Mouse (Mus musculus) liver, embryonic 14.5 days (tissue): Measurements from ENCODE around the gene Pih1d3. TPM values are rescaled to one million over a fixed set of nuclear protein-coding genes. Genes with fewer than 3 reads are reported as not detected.

ENCODE experiments used
- ATAC-seq: fragments of 200-750 bp; cut with Nextera tagmentation; 2 replicates; pipeline ENCODE4 v1.8.0; 2017; ENCODE audit warnings: moderate number of reproducible peaks, mild to moderate bottlenecking, moderate library complexity; ENCODE audit not compliant: insufficient read depth
- DNase-seq, 3 experiments: peaks; one replicate each; pipeline ENCODE4 v3.0.0-alpha.2; 2012 to 2013; ENCODE audit warnings: low read depth in 3 of 3, low spot score in 3 of 3
- H3K27ac ChIP-seq: fragments of 300-500 bp; sonication (generic); 2 replicates; pipeline ENCODE4 v1.5.1; 2014; ENCODE audit warnings: moderate library complexity, mild to moderate bottlenecking, control low read depth, inconsistent platforms
- H3K27me3 ChIP-seq: fragments of 300-500 bp; sonication (generic); 2 replicates; pipeline ENCODE4 v1.6.1; 2014; ENCODE audit warnings: mild to moderate bottlenecking, low read length, moderate library complexity; ENCODE audit not compliant: control insufficient read depth, insufficient read depth
- H3K36me3 ChIP-seq: fragments of 300-500 bp; sonication (generic); replicated peaks from 2 replicates; pipeline ENCODE4 v1.6.1; 2014; ENCODE audit warnings: low read depth; ENCODE audit not compliant: control insufficient read depth, insufficient read depth
- H3K4me1 ChIP-seq, 2 experiments: fragments of 200-500 bp in 1 of 2; fragments of 300-500 bp in 1 of 2; sonication (generic) in 1 of 2; replicated peaks; 2 replicates each; pipeline ENCODE4 v1.6.1; 2012 to 2014; ENCODE audit warnings: antibody characterized with exemption in 1 of 2, inconsistent platforms in 1 of 2, low read length in 1 of 2; ENCODE audit not compliant: control insufficient read depth in 2 of 2, insufficient read depth in 2 of 2
- H3K4me2 ChIP-seq: fragments of 300-500 bp; sonication (generic); 2 replicates; pipeline ENCODE4 v1.6.1; 2014; ENCODE audit warnings: low read depth, mild to moderate bottlenecking, control low read depth, moderate library complexity
- H3K4me3 ChIP-seq, 2 experiments: fragments of 200-500 bp in 1 of 2; fragments of 300-500 bp in 1 of 2; sonication (generic) in 1 of 2; 2 replicates each; pipeline ENCODE4 v1.5.1; 2012 to 2014; ENCODE audit warnings: low read depth in 2 of 2, low read length in 2 of 2, mild to moderate bottlenecking in 2 of 2, control low read depth in 1 of 2, inconsistent platforms in 1 of 2, moderate library complexity in 1 of 2; ENCODE audit not compliant: insufficient read depth in 1 of 2
- H3K9ac ChIP-seq: fragments of 300-500 bp; sonication (generic); replicated peaks from 2 replicates; pipeline ENCODE4 v1.6.1; 2014; ENCODE audit warnings: mild to moderate bottlenecking, control low read depth, moderate library complexity
- H3K9me3 ChIP-seq: fragments of 300-500 bp; sonication (generic); 2 replicates; pipeline ENCODE4 v1.6.1; 2016; ENCODE audit warnings: low read length, mixed read lengths; ENCODE audit not compliant: control insufficient read depth
- CTCF ChIP-seq: IDR thresholded peaks from 2 replicates; pipeline ENCODE4 v1.5.1; 2016; ENCODE audit warnings: antibody characterized with exemption, low read depth, control low read depth
- EP300 ChIP-seq: IDR thresholded peaks from 2 replicates; pipeline ENCODE4 v1.6.1; 2016; ENCODE audit warnings: antibody characterized with exemption, low read depth
- WGBS: fragments of 180-500 bp; shearing (Covaris S2); extraction: QIAGEN DNeasy Blood & Tissue Kit; methylation state at CpG from one replicate; pipeline ENCODE4 v1.1.7; 2014; ENCODE audit not compliant: insufficient replicate concordance; 5-methylcytosine and 5-hydroxymethylcytosine counted together
- polyA plus RNA-seq, 2 experiments: library from polyadenylated mRNA; depleted of rRNA in 1 of 2; stranded (reverse) in 1 of 2; unstranded in 1 of 2; fragments of >200 nt; fragmentation: Nextera tagmentation in 1 of 2; extraction: Ambion mirVana in 1 of 2; gene quantifications; 2 replicates each; pipeline versions ENCODE4 v1.2.1 to v1.2.3; 2012 to 2014

Pih1d3 gene
- polyA plus RNA-seq, 2 experiments, result not detected

GRCm38 (mm10) chr1:31214831-31215230 lies 7.8 kb upstream of the Pih1d3 start:
- no peak overlapping the region for H3K4me3 ChIP-seq
- ATAC-seq (no peak), DNase-seq (no peak)
- no peaks in the 10 kb centered on the region for H3K27me3 ChIP-seq
- WGBS, result 73% methylated on average over 1 of the region's 1 CpGs
- no peaks in the 10 kb centered on the region for H3K36me3 ChIP-seq
- H3K4me2 ChIP-seq, result no peak overlapping the region
- no peak overlapping the region for H3K27ac ChIP-seq
- H3K4me1 ChIP-seq, result no peaks in the 10 kb centered on the region
- no peak for TF ChIP-seq EP300
- TF ChIP-seq CTCF, result no peak
- no peak overlapping the region for H3K9ac ChIP-seq
- no peaks in the 10 kb centered on the region for H3K9me3 ChIP-seq

- H3K4me3 ChIP-seq, result no peak overlapping the region
- DNase-seq, result no peak
- H3K4me2 ChIP-seq, result no peak overlapping the region
- H3K9me3 ChIP-seq, result no peaks in the 10 kb centered on the region
- no peak overlapping the region for H3K9ac ChIP-seq
- no peaks in the 10 kb centered on the region for H3K36me3 ChIP-seq
- no peak overlapping the region for H3K27ac ChIP-seq
- no peaks in the 10 kb centered on the region for H3K27me3 ChIP-seq
- no peaks in the 10 kb centered on the region for H3K4me1 ChIP-seq
- WGBS, result 75% methylated on average over 4 of the region's 4 CpGs
- ATAC-seq, result no peak
- TF ChIP-seq CTCF (no peak), EP300 (no peak)
Observed at GRCm38 (mm10) chr1:31220599-31221250, 1.9 kb upstream of the Pih1d3 start.

GRCm38 (mm10) chr1:31233319-31234036 lies 10.8 kb downstream of the Pih1d3 start:
- no peak overlapping the region for H3K27ac ChIP-seq
- H3K4me2 ChIP-seq, result no peak overlapping the region
- TF ChIP-seq EP300 (no peak), CTCF (no peak)
- no peak overlapping the region for H3K4me3 ChIP-seq
- ATAC-seq, result no peak
- H3K36me3 ChIP-seq, result no peaks in the 10 kb centered on the region
- H3K9ac ChIP-seq, result no peak overlapping the region
- no peaks in the 10 kb centered on the region for H3K4me1 ChIP-seq
- no peak for DNase-seq
- no peaks in the 10 kb centered on the region for H3K27me3 ChIP-seq
- no peaks in the 10 kb centered on the region for H3K9me3 ChIP-seq

GRCm38 (mm10) chr1:31260218-31260923 lies 37.7 kb downstream of the Pih1d3 start:
- no peaks in the 10 kb centered on the region for H3K27me3 ChIP-seq
- H3K4me1 ChIP-seq, result no peaks in the 10 kb centered on the region
- no peak for ATAC-seq
- H3K36me3 ChIP-seq, result no peaks in the 10 kb centered on the region
- no peak overlapping the region for H3K4me3 ChIP-seq
- 48% methylated on average over 10 of the region's 10 CpGs for WGBS
- H3K4me2 ChIP-seq, result no peak overlapping the region
- DNase-seq, result no peak
- no peak overlapping the region for H3K9ac ChIP-seq
- H3K27ac ChIP-seq, result no peak overlapping the region
- no peaks in the 10 kb centered on the region for H3K9me3 ChIP-seq
- TF ChIP-seq CTCF, result no peak
- TF ChIP-seq EP300, result no peak

Other genes starting within 250 kb of the Pih1d3 start
- not detected in 2 replicates for gene AC153137.1, start 244.9 kb upstream of the Pih1d3 start, polyA plus RNA-seq (2012; rRNA removed)
- gene AC153137.1, start 244.9 kb upstream of the Pih1d3 start, polyA plus RNA-seq (2014; fragmentation: Nextera tagmentation; extraction: Ambion mirVana), result not detected in 2 replicates
- not detected in 2 replicates for gene Lgsn, start 46.4 kb upstream of the Pih1d3 start, polyA plus RNA-seq (2012; rRNA removed)
- gene Lgsn, start 46.4 kb upstream of the Pih1d3 start, polyA plus RNA-seq (2014; fragmentation: Nextera tagmentation; extraction: Ambion mirVana), result not detected in 2 replicates
- not detected in 2 replicates for gene 4931428L18Rik, start 154 bp upstream of the Pih1d3 start, polyA plus RNA-seq (2012; rRNA removed)
- not detected in 2 replicates for gene 4931428L18Rik, start 154 bp upstream of the Pih1d3 start, polyA plus RNA-seq (2014; fragmentation: Nextera tagmentation; extraction: Ambion mirVana)